Mouse (Mus musculus) adrenal gland, postnatal 14 days (tissue): ENCODE data around the gene Arhgef39. TPM values are rescaled to one million over a fixed set of nuclear protein-coding genes. Genes with fewer than 3 reads are reported as not detected.

Experiments
- DNase-seq: peaks from one replicate; pipeline ENCODE4 v3.0.0; 2021; ENCODE audit warnings: mixed read lengths
- long read RNA-seq, 2 experiments: library from polyadenylated mRNA; stranded (forward); transcript quantifications; one replicate each; pipeline ENCODE4 v2.0.0; 2021
- total RNA-seq: library from RNA; stranded (reverse); gene quantifications from 2 replicates; pipeline ENCODE4 v1.2.3, GENCODE M21; 2021

Arhgef39 gene
- 5.2 and 6.8 TPM in 2 replicates for total RNA-seq
- long read RNA-seq, experiment 1, partial matches to known transcripts, result 0 of 4 reads
- long read RNA-seq, experiment 1, other reads (novel, unspliced or antisense), result 1 of 4 reads
- long read RNA-seq, experiment 2, partial matches to known transcripts, result 2 of 6 reads
- long read RNA-seq, experiment 2, other reads (novel, unspliced or antisense), result 2 of 6 reads

- DNase-seq, result peak; percentile 93
These were observed at the start of gene Arhgef39 for GRCm38 (mm10) chr4:43499407-43500333. Gene Arhgef39 (minus strand): TSS chr4:43499695.

- no peak for DNase-seq
These were observed 49.6 kb upstream of the Arhgef39 start for GRCm38 (mm10) chr4:43549055-43549454.

GRCm38 (mm10) chr4:43547160-43547559 lies 47.7 kb upstream of the Arhgef39 start:
- DNase-seq, result no peak

- peak; percentile 82 for DNase-seq
These were observed 47.0 kb upstream of the Arhgef39 start for GRCm38 (mm10) chr4:43546375-43547047.

DNA sequence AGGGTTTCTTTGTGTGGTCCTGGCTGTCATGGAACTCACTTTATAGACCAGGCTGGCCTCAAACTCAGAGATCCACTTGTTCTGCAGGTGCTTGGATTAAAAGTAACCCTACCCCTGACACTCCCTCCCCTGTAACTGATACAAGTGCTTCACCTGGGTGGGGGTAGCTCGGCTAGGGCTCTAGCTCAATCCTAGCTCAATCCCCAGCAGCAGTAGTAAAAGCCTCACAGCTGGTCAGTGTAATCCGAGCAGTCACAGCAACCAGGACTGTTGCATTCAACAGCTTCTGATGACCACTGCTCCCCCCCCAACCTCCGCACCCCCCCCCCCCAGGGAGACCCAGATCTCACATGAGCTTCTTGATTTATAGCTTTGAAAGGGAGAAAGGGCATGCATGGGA lies 42.5 kb upstream of the Arhgef39 start:
- no peak for DNase-seq

DNA sequence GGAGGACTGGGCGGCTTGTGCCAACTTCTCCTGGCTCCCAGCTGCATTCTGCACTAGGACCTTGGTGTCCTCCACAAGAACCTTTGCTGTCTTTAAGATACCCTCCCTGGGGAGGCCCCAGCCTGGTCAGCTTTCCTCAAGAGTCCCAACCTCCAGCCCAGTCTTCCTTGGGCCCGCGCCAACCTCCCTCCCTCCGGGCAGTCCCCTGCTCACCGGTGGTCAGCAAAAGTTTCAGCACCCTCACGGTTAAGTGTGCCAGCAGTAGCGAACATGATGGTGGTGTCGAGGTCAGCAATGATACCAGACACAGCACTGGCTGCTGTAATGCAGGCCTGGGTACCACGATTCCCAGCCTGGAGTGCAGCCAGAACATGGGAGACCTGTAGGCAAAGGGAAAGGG lies 36.5 kb upstream of the Arhgef39 start:
- no peak for DNase-seq

- DNase-seq, result peak; percentile 50
These were observed 36.1 kb upstream of the Arhgef39 start for GRCm38 (mm10) chr4:43535628-43536027.

DNA sequence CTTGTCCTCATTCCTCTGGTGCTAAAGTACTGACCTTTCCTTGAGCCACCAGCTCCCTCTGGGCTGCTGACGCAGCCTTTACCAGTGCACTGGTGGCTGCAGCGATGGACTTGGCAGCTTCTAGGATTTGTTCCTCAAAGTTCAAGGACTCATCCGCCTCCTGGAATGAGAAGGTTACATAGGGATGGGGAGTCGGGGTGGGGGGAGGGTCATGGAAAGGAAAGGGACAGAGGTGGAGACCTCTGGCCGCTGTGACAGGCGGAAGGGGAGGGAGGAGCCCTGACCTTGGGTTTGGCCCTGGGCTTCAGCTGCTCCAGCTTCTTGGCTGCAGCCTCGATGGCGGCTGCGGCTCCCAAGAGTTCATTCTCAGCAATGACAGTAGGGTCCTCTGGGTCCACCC lies 33.8 kb upstream of the Arhgef39 start:
- DNase-seq, result peak; percentile 86

GRCm38 (mm10) chr4:43530581-43530980 lies 31.1 kb upstream of the Arhgef39 start:
- peak; percentile 87 for DNase-seq

DNA sequence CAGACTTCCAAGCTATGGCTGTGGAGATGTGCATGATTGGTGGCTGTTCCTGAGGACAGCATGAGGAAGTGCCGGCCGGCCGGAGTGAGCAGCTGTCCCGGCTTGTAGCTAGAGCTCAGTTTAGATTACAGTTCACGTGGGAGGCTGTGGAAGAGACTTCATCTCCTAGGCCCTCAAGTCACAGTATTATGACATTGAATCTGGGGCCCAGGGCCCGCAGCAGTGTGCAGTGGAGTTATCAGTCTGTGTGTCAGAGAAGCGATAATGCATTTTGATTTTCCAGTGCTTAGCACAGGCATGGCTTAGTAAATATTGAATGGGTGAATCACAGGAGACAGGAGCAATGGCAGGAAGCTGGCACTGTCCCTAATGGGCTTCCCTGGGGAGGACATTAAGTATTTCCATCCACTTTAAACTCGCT lies 30.6 kb upstream of the Arhgef39 start:
- DNase-seq, result peak; percentile 47

GRCm38 (mm10) chr4:43528487-43528886 lies 29.0 kb upstream of the Arhgef39 start:
- no peak for DNase-seq

GRCm38 (mm10) chr4:43527880-43528279 lies 28.4 kb upstream of the Arhgef39 start:
- peak; percentile 53 for DNase-seq

GRCm38 (mm10) chr4:43519956-43520355 lies 20.5 kb upstream of the Arhgef39 start:
- DNase-seq, result peak; percentile 92

DNA sequence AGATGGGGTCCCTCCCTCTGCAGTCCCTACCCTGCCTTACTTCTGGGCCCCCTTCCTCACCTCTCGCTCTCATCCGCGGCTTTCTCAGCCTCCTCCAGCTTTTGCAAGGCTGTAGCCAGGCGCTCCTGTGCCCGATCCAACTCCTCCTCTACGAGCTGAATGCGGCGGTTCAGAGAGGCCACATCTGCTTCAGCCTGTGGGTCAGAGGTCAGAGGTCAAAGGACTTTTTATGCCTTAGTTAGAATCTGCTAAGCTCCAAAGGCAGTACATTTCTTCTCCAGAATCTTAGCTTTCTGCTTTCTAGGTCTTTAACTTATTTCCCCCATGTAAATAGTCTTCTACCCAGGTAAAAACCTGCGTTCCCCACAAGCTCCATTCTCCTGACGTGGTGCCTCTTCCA lies 20.1 kb upstream of the Arhgef39 start:
- DNase-seq, result no peak

GRCm38 (mm10) chr4:43515764-43516708 lies 16.5 kb upstream of the Arhgef39 start:
- DNase-seq, result no peak

- DNase-seq, result no peak
These were observed 14.3 kb upstream of the Arhgef39 start for GRCm38 (mm10) chr4:43513791-43514190.

GRCm38 (mm10) chr4:43513300-43513699 lies 13.8 kb upstream of the Arhgef39 start:
- DNase-seq, result no peak

DNA sequence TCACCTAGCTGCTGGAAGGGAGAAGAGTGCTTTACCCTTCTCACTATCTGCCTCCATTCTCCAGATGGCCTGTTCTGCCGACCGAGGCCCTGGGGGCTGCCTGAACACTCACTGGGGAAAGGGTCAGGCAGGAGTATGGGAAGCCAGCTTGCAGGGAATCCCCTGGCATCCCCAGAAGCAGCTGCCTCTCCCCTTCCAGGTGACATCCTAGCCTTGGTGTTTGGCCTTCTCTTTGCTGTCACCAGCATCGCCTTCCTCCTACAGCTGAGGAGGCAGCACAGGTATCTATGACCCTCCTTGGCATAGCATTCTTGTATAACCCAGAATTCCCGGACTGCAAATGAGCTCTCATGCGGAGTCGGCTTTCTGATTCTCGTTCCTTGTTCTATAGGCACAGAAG lies 13.2 kb upstream of the Arhgef39 start:
- no peak for DNase-seq

DNA sequence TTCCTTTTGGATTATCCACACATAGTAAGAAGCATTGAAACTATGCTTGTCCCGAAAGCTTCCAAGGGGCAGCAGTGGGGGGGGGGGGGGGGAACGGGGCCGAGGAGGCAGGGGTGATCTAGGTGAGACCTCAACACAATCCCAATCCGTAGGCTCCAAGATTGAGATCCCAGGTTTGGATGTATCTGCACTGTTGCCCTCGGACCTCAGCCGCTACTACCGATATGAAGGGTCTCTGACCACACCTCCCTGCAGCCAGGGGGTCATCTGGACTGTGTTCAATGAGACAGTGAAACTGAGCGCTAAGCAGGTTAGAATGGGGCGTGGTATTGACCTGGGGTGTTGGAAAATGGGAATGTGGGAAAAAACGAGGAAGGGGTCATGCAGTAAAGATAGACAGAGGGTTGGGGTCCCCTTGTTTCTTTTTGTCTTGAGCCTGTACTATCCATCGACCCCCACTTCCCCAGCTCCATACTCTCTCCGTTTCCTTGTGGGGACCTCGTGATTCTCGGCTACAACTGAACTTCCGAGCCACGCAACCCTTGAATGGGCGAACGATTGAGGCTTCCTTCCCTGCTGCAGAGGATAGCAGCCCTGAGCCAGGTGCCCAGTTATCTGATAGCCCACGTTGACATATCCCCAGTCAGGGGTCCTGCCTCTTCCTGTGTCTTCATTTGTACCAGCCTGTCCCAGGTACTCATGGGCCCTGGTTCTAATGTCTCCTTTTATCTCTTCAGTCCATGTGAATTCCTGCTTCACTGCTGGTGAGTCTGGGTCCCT lies 12.4 kb upstream of the Arhgef39 start:
- DNase-seq, result no peak

- no peak for DNase-seq
These were observed 9.6 kb upstream of the Arhgef39 start for GRCm38 (mm10) chr4:43509109-43509508.

DNA sequence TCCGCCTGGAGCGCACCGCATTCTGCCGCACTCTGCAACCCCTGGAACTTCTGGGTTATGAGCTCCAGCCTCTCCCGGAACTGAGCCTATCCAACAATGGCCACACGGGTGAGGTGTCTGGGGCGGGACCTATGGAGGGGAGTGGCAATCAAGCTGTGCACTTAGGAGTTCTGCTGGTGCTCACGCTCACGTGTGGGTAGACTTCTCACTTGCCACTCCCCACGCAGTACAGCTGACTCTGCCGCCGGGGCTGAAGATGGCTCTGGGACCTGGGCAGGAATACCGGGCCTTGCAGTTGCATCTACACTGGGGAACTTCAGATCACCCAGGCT lies 9.1 kb upstream of the Arhgef39 start:
- DNase-seq, result peak; percentile 81
